Mouse (Mus musculus) thymus, adult 2 months (tissue): ENCODE measurements around the gene Fam117b.

Experiments used
- CTCF ChIP-seq: fragments of 200-500 bp; IDR thresholded peaks from 2 replicates; pipeline ENCODE4 v1.5.1; 2012; ENCODE audit warnings: mild to moderate bottlenecking, control low read depth, low read length, moderate library complexity, borderline replicate concordance; ENCODE audit not compliant: control insufficient read depth, poor library complexity, insufficient read depth; ENCODE audit errors: extremely low read depth
- POLR2A ChIP-seq: fragments of 200-500 bp; IDR thresholded peaks from 2 replicates; pipeline ENCODE4 v1.6.1; 2012; ENCODE audit warnings: mild to moderate bottlenecking, low read length, control low read depth, moderate library complexity; ENCODE audit not compliant: control insufficient read depth, poor library complexity, insufficient read depth; ENCODE audit errors: extremely low read depth

- TF ChIP-seq CTCF (no peak), POLR2A (no peak)
Measured at GRCm38 (mm10) chr1:59868041-59868440, 44.8 kb upstream of the Fam117b start.
